Mouse (Mus musculus): Measurements from ENCODE around the gene Ccdc146. TPM values are rescaled to one million over a fixed set of nuclear protein-coding genes. Genes with fewer than 3 reads are reported as not detected.

Ccdc146 gene
- polyA plus RNA-seq, 1 experiment from 2014 or later, result 0.62 TPM

DNA sequence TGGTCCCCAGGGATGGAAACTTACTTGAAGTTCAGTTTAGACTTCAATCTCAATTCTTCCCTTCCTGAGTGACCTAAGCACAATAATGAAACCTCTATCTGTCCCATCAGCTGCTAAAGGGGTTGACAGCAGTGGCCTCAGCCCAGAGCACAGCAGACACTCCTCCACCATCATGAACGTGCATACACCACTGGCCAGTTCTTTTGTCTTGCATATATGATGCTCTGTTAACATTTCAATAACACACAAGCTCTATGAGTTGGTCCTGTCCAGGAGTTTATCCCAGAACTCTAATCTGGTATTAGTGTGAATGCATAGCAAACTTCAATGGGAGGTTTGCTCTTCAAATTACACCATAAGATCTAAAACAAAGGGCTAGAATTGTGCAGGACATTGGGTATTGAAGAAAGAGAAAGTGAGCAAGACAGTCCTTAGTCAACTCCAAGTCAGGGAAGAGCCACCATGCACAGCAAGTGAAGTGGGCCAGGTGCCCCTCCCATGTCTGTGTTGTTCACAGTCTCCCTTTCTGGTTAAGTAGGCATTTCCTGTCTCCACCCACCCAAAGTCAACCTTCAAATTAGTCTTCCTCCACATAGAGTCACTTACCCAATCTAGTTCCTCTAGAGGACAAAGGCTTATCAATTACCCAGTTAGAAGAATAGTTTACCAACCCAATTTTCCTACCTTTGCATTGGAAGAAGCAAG is 10.2 kb downstream of the Ccdc146 start:
- Histone ChIP-seq H3K4me3 (replicated peaks) (no peak overlapping the region), H3K27me3 (no peaks in the 10 kb centered on the region), H3K4me2 (replicated peaks) (no peak overlapping the region), H3K36me3 (no peaks in the 10 kb centered on the region), H3K27ac (no peak overlapping the region), H3K9me3 (no peaks in the 10 kb centered on the region), H3K4me1 (replicated peaks) (no peaks in the 10 kb centered on the region), H3K9ac (replicated peaks) (no peak overlapping the region)
- WGBS, result 62% methylated on average over 1 of the region's 1 CpGs
- no peak for ATAC-seq

DNA sequence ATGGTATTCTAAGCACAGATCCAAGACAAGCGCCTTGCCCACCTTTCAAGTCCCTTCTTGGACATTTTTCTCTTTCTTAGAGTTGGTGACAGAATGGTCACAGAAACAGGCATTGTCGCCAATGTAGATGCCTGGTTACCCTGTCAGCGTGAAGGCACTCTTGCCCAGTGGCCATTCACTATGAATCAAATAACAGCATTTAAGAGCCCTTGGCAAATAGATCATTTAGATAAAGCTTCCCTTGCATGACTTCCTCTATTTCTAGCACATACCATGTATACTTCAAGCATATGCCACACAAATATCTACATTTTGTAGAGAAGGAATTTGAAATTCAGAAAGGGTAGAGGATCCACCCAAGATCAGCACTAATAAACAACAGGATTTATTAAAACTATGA is 11.2 kb downstream of the Ccdc146 start:
- Histone ChIP-seq H3K4me3 (replicated peaks) (no peak overlapping the region), H3K4me2 (replicated peaks) (no peak overlapping the region), H3K27ac (no peak overlapping the region), H3K9me3 (no peaks in the 10 kb centered on the region), H3K36me3 (no peaks in the 10 kb centered on the region), H3K9ac (replicated peaks) (no peak overlapping the region), H3K4me1 (replicated peaks) (no peaks in the 10 kb centered on the region), H3K27me3 (no peaks in the 10 kb centered on the region)
- 98% methylated on average over 3 of the region's 3 CpGs for WGBS
- ATAC-seq, result no peak

DNA sequence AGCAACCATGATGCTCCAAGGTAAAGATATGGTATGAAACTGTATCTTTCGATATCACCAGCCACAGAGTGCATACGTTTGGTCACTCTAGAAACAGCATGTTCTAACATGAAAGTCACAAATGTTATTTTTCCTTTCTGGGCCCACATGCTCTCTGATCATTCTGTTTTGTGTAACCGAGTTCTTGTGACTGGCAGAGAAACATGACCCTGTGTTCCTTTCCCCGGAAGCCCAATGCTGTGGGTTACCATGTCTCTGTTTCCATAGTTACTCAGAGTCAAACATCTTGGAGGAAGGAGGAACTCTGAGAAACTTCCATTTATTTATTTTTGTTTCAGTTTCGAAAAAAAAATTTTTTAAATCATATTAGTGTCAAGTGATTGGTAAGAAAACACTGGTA is 12.4 kb downstream of the Ccdc146 start:
- H3K27ac ChIP-seq, result no peak overlapping the region
- H3K4me3 ChIP-seq (replicated peaks), result no peak overlapping the region
- no peaks in the 10 kb centered on the region for H3K9me3 ChIP-seq
- H3K4me2 ChIP-seq (replicated peaks), result no peak overlapping the region
- H3K9ac ChIP-seq (replicated peaks), result no peak overlapping the region
- 82% methylated on average over 5 of the region's 5 CpGs for WGBS
- no peaks in the 10 kb centered on the region for H3K36me3 ChIP-seq
- no peaks in the 10 kb centered on the region for H3K27me3 ChIP-seq
- H3K4me1 ChIP-seq (replicated peaks), result no peaks in the 10 kb centered on the region
- no peak for ATAC-seq

DNA sequence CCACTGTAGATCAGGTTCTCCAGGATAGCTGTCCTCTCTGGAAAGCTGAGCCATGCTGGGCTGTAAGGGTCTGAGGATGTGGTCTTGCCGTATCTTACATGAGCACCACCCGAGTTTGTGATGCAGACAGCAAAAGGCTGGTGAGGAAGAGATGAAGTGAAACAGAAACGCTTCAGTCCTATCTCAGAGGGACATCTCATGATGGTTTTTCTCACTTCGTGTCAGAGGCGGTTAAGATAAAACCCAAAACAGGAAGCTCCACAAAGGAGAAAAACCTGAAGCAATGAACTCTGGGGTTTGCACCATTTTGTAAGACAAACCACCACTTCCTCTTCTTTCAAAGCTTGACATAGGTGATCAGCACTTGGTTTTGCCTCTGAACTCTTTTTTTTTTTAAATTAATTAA is 13.2 kb downstream of the Ccdc146 start:
- no peak for ATAC-seq
- 92% methylated on average over 5 of the region's 5 CpGs for WGBS

DNA sequence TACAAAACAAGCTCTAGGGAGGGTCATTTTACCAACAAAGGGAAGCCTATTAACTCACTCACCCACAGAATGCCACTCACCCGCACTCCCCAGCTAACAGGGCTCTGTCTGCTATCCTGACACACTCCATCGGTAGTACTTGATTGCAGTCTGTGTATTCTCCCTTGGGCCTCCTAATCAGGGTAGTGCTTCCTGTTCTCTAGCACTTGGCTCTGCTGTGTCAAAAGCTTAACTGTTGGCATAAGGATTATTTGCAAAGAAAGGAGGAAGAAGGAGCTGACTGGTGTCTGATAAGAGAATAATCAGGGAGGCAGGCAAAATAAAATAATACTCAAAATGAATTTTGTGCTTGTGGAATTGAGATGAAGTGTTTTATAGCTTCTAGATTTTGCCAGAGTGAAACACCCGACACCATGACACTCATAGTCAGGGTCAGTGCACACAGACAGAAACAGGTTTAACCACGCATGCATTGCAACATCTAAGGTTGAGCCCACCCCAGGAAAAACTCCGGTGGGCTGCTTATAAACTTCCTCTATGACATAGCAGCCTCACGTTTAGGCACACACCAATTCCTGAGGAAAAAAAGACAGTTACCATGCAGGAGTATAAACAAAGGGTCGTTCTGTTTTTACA is 29.2 kb downstream of the Ccdc146 start:
- Histone ChIP-seq H3K4me3 (replicated peaks) (no peak overlapping the region), H3K4me2 (replicated peaks) (no peak overlapping the region), H3K9me3 (no peaks in the 10 kb centered on the region), H3K4me1 (replicated peaks) (no peaks in the 10 kb centered on the region), H3K36me3 (no peaks in the 10 kb centered on the region), H3K9ac (replicated peaks) (no peak overlapping the region), H3K27me3 (no peaks in the 10 kb centered on the region), H3K27ac (no peak overlapping the region)
- WGBS, result 51% methylated on average over 7 of the region's 7 CpGs
- ATAC-seq, result no peak

More for the DNA sequence above, 13.2 kb downstream of the Ccdc146 start:
- Histone ChIP-seq H3K27me3 (no peaks in the 10 kb centered on the region), H3K36me3 (no peaks in the 10 kb centered on the region), H3K4me1 (replicated peaks) (no peaks in the 10 kb centered on the region), H3K27ac (no peak overlapping the region), H3K9me3 (no peaks in the 10 kb centered on the region), H3K4me3 (replicated peaks) (no peak overlapping the region), H3K4me2 (replicated peaks) (no peak overlapping the region), H3K9ac (replicated peaks) (no peak overlapping the region)

DNA sequence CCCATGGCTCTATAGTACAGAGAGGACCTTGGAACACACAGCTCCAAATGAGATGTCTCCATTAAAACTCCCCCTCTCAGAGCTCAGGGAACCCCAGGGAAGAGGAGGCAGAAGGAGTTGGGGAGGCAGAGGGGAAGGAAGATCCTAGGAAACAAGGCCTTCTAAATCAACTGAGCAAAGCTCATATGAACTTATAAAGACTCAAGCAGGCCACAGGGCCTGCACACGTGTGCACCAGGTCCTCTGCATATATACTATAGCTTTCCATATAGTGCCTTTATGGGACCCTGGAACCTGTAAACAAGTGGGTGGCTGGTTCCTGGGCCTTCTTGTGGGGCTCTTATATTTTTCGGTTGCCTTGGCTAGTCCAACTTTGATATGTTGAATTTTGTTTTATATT is 29.9 kb downstream of the Ccdc146 start:
- Histone ChIP-seq H3K9me3 (no peaks in the 10 kb centered on the region), H3K4me2 (replicated peaks) (no peak overlapping the region), H3K27me3 (no peaks in the 10 kb centered on the region), H3K36me3 (no peaks in the 10 kb centered on the region), H3K9ac (replicated peaks) (no peak overlapping the region), H3K4me1 (replicated peaks) (no peaks in the 10 kb centered on the region), H3K27ac (no peak overlapping the region), H3K4me3 (replicated peaks) (no peak overlapping the region)
- WGBS, result 83% methylated on average over 2 of the region's 2 CpGs
- ATAC-seq, result no peak

DNA sequence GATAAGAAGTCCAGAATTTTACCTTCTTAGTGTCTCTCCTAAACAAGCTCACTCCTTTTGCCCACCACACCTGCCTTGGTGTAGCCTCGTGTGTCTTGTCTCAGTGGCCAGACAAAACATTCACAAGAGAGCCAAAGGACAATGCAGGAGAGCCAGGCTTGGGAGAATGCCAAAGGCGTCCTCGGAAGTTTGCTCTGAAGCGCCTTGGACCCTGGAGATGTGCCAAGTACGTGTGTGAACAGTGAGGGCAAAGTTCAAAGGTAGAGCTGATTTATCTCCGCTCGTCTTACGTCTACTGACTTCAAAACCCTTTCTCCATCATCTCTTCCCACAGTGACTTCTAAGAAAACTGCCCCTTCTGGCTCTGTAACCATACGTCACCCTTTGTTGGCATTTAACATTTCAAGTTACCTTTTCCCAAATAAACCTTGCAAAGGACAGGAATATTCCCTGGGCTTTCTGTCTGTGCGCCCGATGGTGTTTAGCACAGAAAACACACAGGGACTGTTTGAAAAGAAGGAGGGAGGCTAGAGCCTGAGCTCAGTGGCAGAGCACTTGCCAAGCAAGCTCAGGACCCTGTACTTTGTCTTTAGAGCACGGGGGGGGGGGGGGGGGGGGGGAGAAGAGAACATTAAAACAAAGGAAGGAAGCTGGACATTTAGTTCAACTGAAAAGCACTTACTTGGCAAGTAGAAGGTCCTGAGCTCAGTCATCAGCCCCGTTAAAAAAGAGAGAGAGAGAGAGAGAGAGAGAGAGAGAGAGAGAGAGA is 32.7 kb downstream of the Ccdc146 start:
- H3K27ac ChIP-seq, result no peak overlapping the region
- no peak for ATAC-seq
- H3K27me3 ChIP-seq, result no peaks in the 10 kb centered on the region
- no peak overlapping the region for H3K9ac ChIP-seq (replicated peaks)
- no peaks in the 10 kb centered on the region for H3K36me3 ChIP-seq
- 56% methylated on average over 13 of the region's 13 CpGs for WGBS
- H3K4me3 ChIP-seq (replicated peaks), result no peak overlapping the region
- no peak overlapping the region for H3K4me2 ChIP-seq (replicated peaks)
- no peaks in the 10 kb centered on the region for H3K9me3 ChIP-seq
- H3K4me1 ChIP-seq (replicated peaks), result no peaks in the 10 kb centered on the region

DNA sequence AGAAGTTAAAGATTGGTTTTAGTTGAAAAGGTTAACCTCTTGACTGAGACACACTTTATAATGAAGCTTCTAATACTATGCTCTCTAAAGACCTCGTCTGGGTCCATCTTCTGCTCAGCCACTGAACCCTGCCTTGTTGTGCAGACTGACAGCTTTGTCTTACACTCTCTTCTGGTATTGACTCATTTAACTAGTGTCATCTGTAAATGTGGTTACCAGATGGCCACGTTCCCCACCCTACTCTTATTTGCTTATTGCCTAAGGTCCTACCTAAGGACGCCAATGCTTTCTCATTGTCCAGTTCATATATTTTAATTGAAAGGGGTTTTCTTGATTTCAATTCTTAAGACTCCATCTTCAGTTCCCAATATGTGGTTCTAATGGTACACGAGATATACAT is 35.6 kb downstream of the Ccdc146 start:
- 84% methylated on average over 4 of the region's 4 CpGs for WGBS
- H3K27me3 ChIP-seq, result no peaks in the 10 kb centered on the region

DNA sequence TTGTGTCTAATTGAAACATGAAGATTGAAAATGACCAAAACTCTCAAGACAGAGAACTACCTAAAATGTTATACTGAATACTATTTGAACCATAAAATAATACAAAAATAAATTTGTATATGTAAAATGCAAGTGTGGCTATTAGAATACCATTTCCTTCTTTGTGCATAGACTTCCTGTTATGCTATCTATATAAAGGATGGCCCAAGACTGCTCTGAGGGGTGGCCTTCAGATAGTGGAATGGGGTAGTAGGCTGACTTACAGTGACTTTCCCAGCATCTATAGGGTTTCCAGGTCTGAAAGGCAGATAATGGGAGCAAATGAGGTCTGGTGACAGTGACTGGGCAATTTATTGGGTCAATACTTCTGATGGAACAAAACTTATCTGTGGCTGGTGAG is 37.1 kb downstream of the Ccdc146 start:
- no peak overlapping the region for H3K4me3 ChIP-seq (replicated peaks)
- no peaks in the 10 kb centered on the region for H3K4me1 ChIP-seq (replicated peaks)
- H3K9ac ChIP-seq (replicated peaks), result no peak overlapping the region
- no peaks in the 10 kb centered on the region for H3K27me3 ChIP-seq
- H3K36me3 ChIP-seq, result no peaks in the 10 kb centered on the region
- H3K9me3 ChIP-seq, result no peaks in the 10 kb centered on the region
- no peak overlapping the region for H3K27ac ChIP-seq
- no peak for ATAC-seq
- no peak overlapping the region for H3K4me2 ChIP-seq (replicated peaks)

More for the DNA sequence above, 35.6 kb downstream of the Ccdc146 start:
- Histone ChIP-seq H3K9ac (replicated peaks) (no peak overlapping the region), H3K36me3 (no peaks in the 10 kb centered on the region), H3K9me3 (no peaks in the 10 kb centered on the region), H3K27ac (no peak overlapping the region), H3K4me1 (replicated peaks) (no peaks in the 10 kb centered on the region), H3K4me2 (replicated peaks) (no peak overlapping the region), H3K4me3 (replicated peaks) (no peak overlapping the region)
- ATAC-seq, result no peak

DNA sequence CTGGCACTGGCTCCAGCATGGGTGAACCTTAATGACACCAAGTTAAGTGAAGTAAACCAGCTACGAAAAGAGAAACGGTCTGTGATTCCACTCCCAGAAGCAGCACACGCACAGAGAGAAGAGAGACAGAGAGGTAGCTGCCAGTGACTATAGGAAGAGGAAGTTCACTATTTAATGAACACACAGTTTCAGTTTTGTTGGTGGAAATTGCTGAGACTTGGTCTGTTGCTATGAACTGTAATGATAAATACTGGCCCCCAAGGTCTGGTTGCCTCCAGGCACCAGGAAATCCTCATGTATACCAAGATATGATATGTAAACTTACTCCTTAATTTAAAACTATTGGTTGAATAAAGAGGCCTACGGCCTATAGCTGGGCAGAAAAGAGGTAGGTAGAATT is 38.0 kb downstream of the Ccdc146 start:
- Histone ChIP-seq H3K4me1 (replicated peaks) (no peaks in the 10 kb centered on the region), H3K4me2 (replicated peaks) (no peak overlapping the region), H3K9ac (replicated peaks) (no peak overlapping the region), H3K27ac (no peak overlapping the region), H3K9me3 (no peaks in the 10 kb centered on the region), H3K4me3 (replicated peaks) (no peak overlapping the region), H3K27me3 (no peaks in the 10 kb centered on the region), H3K36me3 (no peaks in the 10 kb centered on the region)
- 93% methylated on average over 4 of the region's 4 CpGs for WGBS
- no peak for ATAC-seq

DNA sequence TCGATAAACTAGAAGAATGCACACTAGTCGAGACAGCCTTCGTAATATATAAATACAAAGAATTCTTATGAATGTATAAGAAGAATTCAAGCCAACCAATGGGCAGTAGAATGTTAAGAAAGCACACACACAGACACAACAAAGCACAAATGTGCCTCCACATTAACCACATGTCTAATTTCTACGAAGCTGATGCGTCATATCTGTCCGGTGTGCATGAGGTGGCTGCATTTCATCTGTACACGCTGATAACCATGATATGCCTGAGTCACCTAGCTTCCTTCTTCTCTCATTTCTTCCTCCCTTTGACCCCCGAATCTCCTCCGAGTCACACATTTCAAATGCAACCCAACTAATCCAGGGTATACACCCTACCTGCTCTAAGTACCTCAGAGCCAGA is 39.5 kb downstream of the Ccdc146 start:
- Histone ChIP-seq H3K36me3 (no peaks in the 10 kb centered on the region), H3K9me3 (no peaks in the 10 kb centered on the region), H3K9ac (replicated peaks) (no peak overlapping the region), H3K4me3 (replicated peaks) (no peak overlapping the region), H3K4me1 (replicated peaks) (no peaks in the 10 kb centered on the region), H3K27me3 (no peaks in the 10 kb centered on the region), H3K27ac (no peak overlapping the region), H3K4me2 (replicated peaks) (no peak overlapping the region)
- WGBS, result 94% methylated on average over 9 of the region's 9 CpGs
- ATAC-seq, result no peak

DNA sequence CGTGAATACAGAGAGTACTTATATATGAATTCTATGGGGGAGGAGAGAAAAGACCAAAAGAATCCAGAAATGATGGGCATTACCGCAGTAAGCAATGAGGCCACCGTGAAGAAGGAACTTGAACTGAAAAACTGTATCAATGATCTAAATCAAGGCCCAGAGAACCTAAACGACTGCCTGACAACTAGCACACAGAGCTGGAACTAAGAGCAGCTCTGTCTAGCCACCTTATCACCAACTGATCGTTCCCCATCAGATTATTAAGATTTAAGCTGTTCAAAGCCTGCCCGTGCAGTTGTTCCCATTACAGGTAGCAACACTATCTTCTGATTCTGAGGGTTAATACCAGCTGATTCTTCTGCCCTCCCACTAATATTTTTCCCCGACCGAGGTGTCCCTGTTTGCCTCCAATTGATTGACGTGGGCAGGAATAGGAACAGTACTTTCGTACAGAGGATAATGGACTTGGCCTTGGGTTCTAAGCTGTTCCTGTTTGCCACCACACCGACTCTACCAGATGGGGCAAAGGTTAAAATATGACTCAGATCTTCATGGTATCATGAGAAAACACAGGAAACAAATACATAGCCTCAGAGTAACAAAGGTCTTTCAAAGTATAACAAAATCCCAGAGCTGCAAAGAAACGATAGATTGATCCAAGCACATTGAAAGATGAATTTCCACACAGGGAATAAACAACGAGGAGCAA is 40.1 kb downstream of the Ccdc146 start:
- H3K4me2 ChIP-seq (replicated peaks), result no peak overlapping the region
- 78% methylated on average over 13 of the region's 13 CpGs for WGBS
- H3K27me3 ChIP-seq, result no peaks in the 10 kb centered on the region
- no peak overlapping the region for H3K4me3 ChIP-seq (replicated peaks)
- no peak for ATAC-seq
- no peaks in the 10 kb centered on the region for H3K36me3 ChIP-seq
- H3K9ac ChIP-seq (replicated peaks), result no peak overlapping the region
- no peak overlapping the region for H3K27ac ChIP-seq
- H3K9me3 ChIP-seq, result no peaks in the 10 kb centered on the region
- H3K4me1 ChIP-seq (replicated peaks), result no peaks in the 10 kb centered on the region
